12 mouse cellular contexts compared by ENCODE assay signal in genomic region chr15:89463334-89464235, GRCm38 (mm10). TPM values are rescaled to one million over a fixed set of nuclear protein-coding genes. Genes with fewer than 3 reads are reported as not detected.
DNase-seq lines count a peak whose midpoint lies in the region; ATAC-seq and TF ChIP-seq lines count a peak whose summit lies in the region.
"Had no signal": no experiment of that assay in that cellular context is flagged by ENCODE, and none has a peak within 500 bp of the region (broad histone marks: within the 10 kb centered on the region; RNA-seq: fewer than 3 reads in every experiment).

No protein-coding gene starts in this region.

- intact Hi-C loops in heart, postnatal 10 days (cut with DNase I): loop anchor here (1.0 kb wide), 1 partner anchor 67 kb away; no protein-coding TSS in a partner anchor

- no peaks in the 10 kb centered on the region for H3K36me3 ChIP-seq in thymus, adult 2 months (ENCODE audit: control insufficient read depth, insufficient read depth, low read length)
- H3K36me3 ChIP-seq in stomach, postnatal 0 days (ENCODE audit: control insufficient read depth, insufficient read depth, low read length): no peaks in the 10 kb centered on the region

- no peak for TF ChIP-seq EP300 in stomach, postnatal 0 days (optimal IDR thresholded peaks at IDR 0.05)

- no peak overlapping the region for H3K27ac ChIP-seq in thymus, adult 2 months (ENCODE audit: control insufficient read depth, insufficient read depth, low read length)
- H3K27ac ChIP-seq in stomach, postnatal 0 days (replicated peaks): no peak overlapping the region
- H3K27ac ChIP-seq: hindbrain, embryonic 10.5 days; neural tube, embryonic 13.5 days had no signal

- no peak for TF ChIP-seq CTCF in thymus, adult 2 months (IDR thresholded peaks at IDR 0.05; ENCODE audit: borderline replicate concordance, control insufficient read depth, extremely low read depth, insufficient read depth, low read length, poor library complexity)
- TF ChIP-seq CTCF in brain, embryonic 14.5 days (IDR thresholded peaks at IDR 0.05; ENCODE audit: borderline replicate concordance, extremely low read depth, insufficient read depth, insufficient read length): peak; percentile 18; the same call in 1 of the 2 replicates
- peak; percentile 46 for TF ChIP-seq CTCF in stomach, postnatal 0 days (IDR thresholded peaks at IDR 0.05; ENCODE audit: low read depth)

- no peak for ATAC-seq in stomach, postnatal 0 days (ENCODE audit: low FRiP score, low TSS enrichment)

- no peak for TF ChIP-seq POLR2A in thymus, adult 2 months (IDR thresholded peaks at IDR 0.05; ENCODE audit: control insufficient read depth, extremely low read depth, insufficient read depth, low read length, poor library complexity)
- no peak for TF ChIP-seq POLR2A in brain, embryonic 14.5 days (IDR thresholded peaks at IDR 0.05; ENCODE audit: borderline replicate concordance, extremely low read depth, insufficient read depth, insufficient read length, poor library complexity, severe bottlenecking)

- H3K4me2 ChIP-seq in stomach, postnatal 0 days (replicated peaks; ENCODE audit: low read depth): no peak overlapping the region
- H3K4me2 ChIP-seq: neural tube, embryonic 13.5 days had no signal

- H3K9ac ChIP-seq in stomach, postnatal 0 days (ENCODE audit: low read length): no peak overlapping the region
- H3K9ac ChIP-seq: neural tube, embryonic 13.5 days had no signal

- peak; percentile 41 for DNase-seq in heart, postnatal 4 days
- DNase-seq in heart, postnatal 10 days: no peak
- DNase-seq in thymus, adult 2 months: peak; percentile 27
- no peak for DNase-seq in thymus, postnatal 10 days (ENCODE audit: low spot score in 2 of 2)
- DNase-seq in brain, embryonic 14.5 days (ENCODE audit: low read depth): peak; percentile 22
- no peak for DNase-seq in stomach, postnatal 0 days (ENCODE audit: low spot score)
- DNase-seq in adipocyte (ENCODE audit: low spot score): no peak
- DNase-seq: adrenal gland, adult 2 months; spleen, adult 18-20 months had no signal

- no peak overlapping the region for H3K4me3 ChIP-seq in thymus, adult 2 months (ENCODE audit: control insufficient read depth, insufficient read depth, low read length)
- no peak overlapping the region for H3K4me3 ChIP-seq in stomach, postnatal 0 days (ENCODE audit: low read depth, low read length)
- H3K4me3 ChIP-seq: hindbrain, embryonic 10.5 days; neural tube, embryonic 13.5 days had no signal

- WGBS in thymus, adult 2 months: 42% methylated on average over 5 of the region's 5 CpGs
- WGBS in stomach, postnatal 0 days: 41% methylated on average over 5 of the region's 5 CpGs

- no peaks in the 10 kb centered on the region for H3K9me3 ChIP-seq in stomach, postnatal 0 days (ENCODE audit: control insufficient read depth, low read length)
- H3K9me3 ChIP-seq: hindbrain, embryonic 10.5 days; neural tube, embryonic 13.5 days had no signal

- no peaks in the 10 kb centered on the region for H3K27me3 ChIP-seq in thymus, adult 2 months (ENCODE audit: control insufficient read depth, insufficient read depth, low read length)
- no peaks in the 10 kb centered on the region for H3K27me3 ChIP-seq in stomach, postnatal 0 days (ENCODE audit: control insufficient read depth, insufficient read depth, low read length)
- H3K27me3 ChIP-seq: neural tube, embryonic 13.5 days had no signal

- H3K4me1 ChIP-seq in thymus, adult 2 months (replicated peaks; ENCODE audit: control insufficient read depth, insufficient read depth, low read length): peaks cover 5% of the 10 kb centered on the region
- no peaks in the 10 kb centered on the region for H3K4me1 ChIP-seq in stomach, postnatal 0 days (replicated peaks; ENCODE audit: control insufficient read depth, insufficient read depth)

RNA-seq across cellular contexts. Expression of gene Mapk8ip2, which starts 9.9 kb away (rescaled TPM):
- total RNA-seq in heart, postnatal 4 days (2021): under 1 TPM; 0.10 to 0.34 TPM
- under 1 TPM; 0.05 to 0.12 TPM for total RNA-seq in heart, postnatal 10 days (2021)
- polyA plus RNA-seq in thymus, adult 2 months (2012; rRNA removed): 0.11 and 0.13 TPM in 2 replicates
- polyA plus RNA-seq in brain, embryonic 14.5 days (2012; rRNA removed): 87.2 and 99.5 TPM in 2 replicates
- polyA plus RNA-seq in stomach, postnatal 0 days (2015; fragmentation: Nextera tagmentation; extraction: Ambion mirVana): 1.6 and 1.9 TPM in 2 replicates
- total RNA-seq: megakaryocyte, adult 5-6 weeks had no signal

RNA-seq across cellular contexts. Expression of gene Arsa, which starts 13.6 kb away (rescaled TPM):
- total RNA-seq in heart, postnatal 4 days (2021): 10 to 100 TPM; 12.0 to 14.6 TPM
- 10 to 100 TPM; 18.1 to 18.4 TPM for total RNA-seq in heart, postnatal 10 days (2021)
- 37.9 and 43.0 TPM in 2 replicates for polyA plus RNA-seq in thymus, adult 2 months (2012; rRNA removed)
- 25.3 and 28.6 TPM in 2 replicates for polyA plus RNA-seq in brain, embryonic 14.5 days (2012; rRNA removed)
- 10.3 and 11.1 TPM in 2 replicates for polyA plus RNA-seq in stomach, postnatal 0 days (2015; fragmentation: Nextera tagmentation; extraction: Ambion mirVana)

RNA-seq across cellular contexts. Expression of gene Chkb, which starts 33.9 kb away (rescaled TPM):
- 10 to 100 TPM; 68.2 to 94.0 TPM for total RNA-seq in heart, postnatal 4 days (2021)
- 10 to 100 TPM; 71.8 to 73.9 TPM for total RNA-seq in heart, postnatal 10 days (2021)
- polyA plus RNA-seq in thymus, adult 2 months (2012; rRNA removed): 92.0 and 99.8 TPM in 2 replicates
- polyA plus RNA-seq in brain, embryonic 14.5 days (2012; rRNA removed): 79.4 and 82.4 TPM in 2 replicates
- polyA plus RNA-seq in stomach, postnatal 0 days (2015; fragmentation: Nextera tagmentation; extraction: Ambion mirVana): 46.8 and 47.9 TPM in 2 replicates

RNA-seq across cellular contexts. Expression of gene Gm44502, which starts 34.1 kb away (rescaled TPM):
- 10 to 100 TPM in 1 of 2 experiments, 1 to 10 TPM in 1; 2.1 to 11.6 TPM for total RNA-seq in heart, postnatal 4 days (2021)
- total RNA-seq in heart, postnatal 10 days (2021): 10 to 100 TPM; 14.6 to 15.4 TPM
- 3.2 TPM in 2 replicates for polyA plus RNA-seq in thymus, adult 2 months (2012; rRNA removed)
- 0.34 and 1.3 TPM in 2 replicates for polyA plus RNA-seq in brain, embryonic 14.5 days (2012; rRNA removed)
- not detected in 2 replicates for polyA plus RNA-seq in stomach, postnatal 0 days (2015; fragmentation: Nextera tagmentation; extraction: Ambion mirVana)
- polyA plus RNA-seq: hindbrain, embryonic 10.5 days; neural tube, embryonic 13.5 days had no signal

RNA-seq across cellular contexts. Expression of gene C730034F03Rik, which starts 34.2 kb away (rescaled TPM):
- 1 to 10 TPM; 1.1 to 1.8 TPM for total RNA-seq in heart, postnatal 4 days (2021)
- total RNA-seq in heart, postnatal 10 days (2021): 1 to 10 TPM; 1.9 to 2.4 TPM
- 1.8 and 2.2 TPM in 2 replicates for polyA plus RNA-seq in thymus, adult 2 months (2012; rRNA removed)
- 2.5 and 3.1 TPM in 2 replicates for polyA plus RNA-seq in brain, embryonic 14.5 days (2012; rRNA removed)
- 1.3 and 1.6 TPM in 2 replicates for polyA plus RNA-seq in stomach, postnatal 0 days (2015; fragmentation: Nextera tagmentation; extraction: Ambion mirVana)

Comparison
In these comparisons a context has a peak if more than half of its experiments do, and no peak if none do; other contexts are left out.
1. DNase-seq: peak in heart, postnatal 4 days (single experiment), thymus, adult 2 months (single experiment) and brain, embryonic 14.5 days (single experiment); none in heart, postnatal 10 days (0 of 2), thymus, postnatal 10 days (0 of 2), stomach, postnatal 0 days (single experiment) and adipocyte (single experiment).
2. RNA of gene Mapk8ip2, which starts 9.9 kb away (polyA plus RNA-seq): 87.2 to 99.5 TPM in brain, embryonic 14.5 days; 1.6 to 1.9 TPM in stomach, postnatal 0 days and 0.11 to 0.13 TPM in thymus, adult 2 months; every median in the first group is over 10 times any median in the second.